Mouse (Mus musculus): ENCODE data around the gene Polr2a. TPM values are rescaled to one million over a fixed set of nuclear protein-coding genes. Genes with fewer than 3 reads are reported as not detected.

The Polr2a gene
- total and polyA plus RNA-seq, 3 experiments, result 16.6 to 193 (median 73.9) TPM

- peaks cover 0 to 14% of the 10 kb centered on the region in 2 experiments; a peak in 3 of 4 replicates for H3K4me1 ChIP-seq (ENCODE audit: control insufficient read depth in 1 of 2, insufficient read depth in 2 of 2, low read length in 2 of 2)
- no peak within 1 kb of the TSS for H3K4me3 ChIP-seq (ENCODE audit: control insufficient read depth in 1 of 2, insufficient read depth in 1 of 2, low read depth in 2 of 2, low read length in 2 of 2)
- H3K9me3 ChIP-seq (replicated peaks; ENCODE audit: insufficient read depth, low read length), result no peaks in the 10 kb centered on the region
- no peak for DNase-seq (ENCODE audit: low read depth, low spot score)
- H3K36me3 ChIP-seq (ENCODE audit: control insufficient read depth in 1 of 2, insufficient read depth in 2 of 2, low read length in 2 of 2), result peaks cover 0 to 5% of the 10 kb centered on the region in 2 experiments; a peak in 1 of 4 replicates
- no peaks in the 10 kb centered on the region for H3K79me2 ChIP-seq (ENCODE audit: control insufficient read depth, insufficient read depth, low read length, poor library complexity)
- no peak within 1 kb of the TSS for H3K9ac ChIP-seq (ENCODE audit: control insufficient read depth, low read depth, low read length, poor library complexity, severe bottlenecking)
- H3K27me3 ChIP-seq (ENCODE audit: control insufficient read depth in 1 of 2, insufficient read depth in 2 of 2, low read length in 2 of 2), result no peaks in the 10 kb centered on the region
- H3K27ac ChIP-seq (ENCODE audit: control insufficient read depth, low read depth, low read length), result no peak within 1 kb of the TSS
- TF ChIP-seq MAX (IDR thresholded peaks at IDR 0.05; ENCODE audit: low read length) (no peak), MYC (IDR thresholded peaks at IDR 0.05; ENCODE audit: low read depth, low read length) (no peak), NELFE (IDR thresholded peaks at IDR 0.05; ENCODE audit: low read depth, low read length) (no peak), MAZ (IDR thresholded peaks at IDR 0.05; ENCODE audit: low read depth, low read length) (no peak), CTCF (IDR thresholded peaks at IDR 0.05 in 2 of 3, conservative IDR thresholded peaks at IDR 0.05 in 1 of 3; ENCODE audit: control insufficient read depth in 1 of 3, insufficient read depth in 1 of 3, low read depth in 2 of 3, low read length in 3 of 3, poor library complexity in 1 of 3, severe bottlenecking in 1 of 3) (no peak), TCF12 (IDR thresholded peaks at IDR 0.05; ENCODE audit: low read depth, low read length) (no peak), ETS1 (IDR thresholded peaks at IDR 0.05; ENCODE audit: low read depth, low read length) (no peak), CHD1 (IDR thresholded peaks at IDR 0.05; ENCODE audit: low read depth, low read length) (no peak), ZMIZ1 (IDR thresholded peaks at IDR 0.05; ENCODE audit: low read depth, low read length) (no peak), MAFK (IDR thresholded peaks at IDR 0.05; ENCODE audit: borderline replicate concordance, low read depth, low read length) (no peak), ZKSCAN1 (IDR thresholded peaks at IDR 0.05; ENCODE audit: low read depth, low read length) (no peak), E2F4 (IDR thresholded peaks at IDR 0.05; ENCODE audit: borderline replicate concordance, low read depth, low read length) (no peak), RCOR1 (IDR thresholded peaks at IDR 0.05; ENCODE audit: low read depth, low read length) (no peak), ZC3H11A (IDR thresholded peaks at IDR 0.05; ENCODE audit: low read depth, low read length) (no peak), TBP (IDR thresholded peaks at IDR 0.05; ENCODE audit: low read depth, low read length) (no peak), GABPA (IDR thresholded peaks at IDR 0.05; ENCODE audit: low read depth, low read length) (no peak), MEF2A (IDR thresholded peaks at IDR 0.05; ENCODE audit: extremely low read depth, insufficient replicate concordance, low read depth, low read length, poor library complexity, severe bottlenecking) (no peak), USF2 (IDR thresholded peaks at IDR 0.05; ENCODE audit: borderline replicate concordance in 1 of 2, insufficient read depth in 1 of 2, low read depth in 1 of 2, low read length in 2 of 2) (no peak)
These were observed 62.9 kb downstream of the Polr2a start, which contains the start of the genes Tnfsf12 and Tnfsfm13 for GRCm38 (mm10) chr11:69695361-69696181. Tnfsf12 (minus strand) TSS chr11:69695849. Tnfsfm13 (minus strand) TSS chr11:69696098.

- no peaks in the 10 kb centered on the region for H3K79me2 ChIP-seq (ENCODE audit: control insufficient read depth, insufficient read depth, low read length, poor library complexity)
- H3K4me1 ChIP-seq (ENCODE audit: control insufficient read depth in 1 of 2, insufficient read depth in 2 of 2, low read length in 2 of 2), result peaks cover 0 to 14% of the 10 kb centered on the region in 2 experiments; a peak in 3 of 4 replicates
- H3K9me3 ChIP-seq (replicated peaks; ENCODE audit: insufficient read depth, low read length), result no peaks in the 10 kb centered on the region
- no peak for DNase-seq (ENCODE audit: low read depth, low spot score)
- no peak overlapping the region for H3K27ac ChIP-seq (ENCODE audit: control insufficient read depth, low read depth, low read length)
- no peak overlapping the region for H3K9ac ChIP-seq (ENCODE audit: control insufficient read depth, low read depth, low read length, poor library complexity, severe bottlenecking)
- peaks cover 0 to 5% of the 10 kb centered on the region in 2 experiments; a peak in 1 of 4 replicates for H3K36me3 ChIP-seq (ENCODE audit: control insufficient read depth in 1 of 2, insufficient read depth in 2 of 2, low read length in 2 of 2)
- TF ChIP-seq POLR2A (IDR thresholded peaks at IDR 0.05; ENCODE audit: control insufficient read depth in 1 of 2, insufficient read depth in 1 of 2, low read depth in 1 of 2, low read length in 2 of 2, poor library complexity in 1 of 2) (no peak), ZKSCAN1 (IDR thresholded peaks at IDR 0.05; ENCODE audit: low read depth, low read length) (no peak), UBTF (IDR thresholded peaks at IDR 0.05; ENCODE audit: borderline replicate concordance, insufficient read depth, low read depth, low read length) (no peak), CHD1 (IDR thresholded peaks at IDR 0.05; ENCODE audit: low read depth, low read length) (no peak), TCF12 (IDR thresholded peaks at IDR 0.05; ENCODE audit: low read depth, low read length) (no peak), CTCF (IDR thresholded peaks at IDR 0.05 in 2 of 3, conservative IDR thresholded peaks at IDR 0.05 in 1 of 3; ENCODE audit: control insufficient read depth in 1 of 3, insufficient read depth in 1 of 3, low read depth in 2 of 3, low read length in 3 of 3, poor library complexity in 1 of 3, severe bottlenecking in 1 of 3) (no peak), ELF1 (IDR thresholded peaks at IDR 0.05; ENCODE audit: low read depth, low read length) (no peak), KAT2A (conservative IDR thresholded peaks at IDR 0.05; ENCODE audit: low read depth, low read length) (no peak), TAL1 (IDR thresholded peaks at IDR 0.05; ENCODE audit: low read length) (no peak), BHLHE40 (IDR thresholded peaks at IDR 0.05; ENCODE audit: borderline replicate concordance, low read depth, low read length) (no peak)
- H3K27me3 ChIP-seq (ENCODE audit: control insufficient read depth in 1 of 2, insufficient read depth in 2 of 2, low read length in 2 of 2), result no peaks in the 10 kb centered on the region
- H3K4me3 ChIP-seq (ENCODE audit: control insufficient read depth in 1 of 2, insufficient read depth in 1 of 2, low read depth in 2 of 2, low read length in 2 of 2), result no peak overlapping the region
These were observed 63.4 kb downstream of the Polr2a start for GRCm38 (mm10) chr11:69695046-69695360.
